ENCODE assay signal across 8 mouse cellular contexts in genomic region chr7:76353469-76353868, GRCm38 (mm10).
DNase-seq lines count a peak whose midpoint lies in the region; ATAC-seq and TF ChIP-seq lines count a peak whose summit lies in the region.

No protein-coding gene starts in this region.

- TF ChIP-seq EP300 in CH12.LX (IDR thresholded peaks at IDR 0.05; ENCODE audit: low read length), result no peak
- TF ChIP-seq EP300 in heart, adult 2 months (IDR thresholded peaks at IDR 0.05; ENCODE audit: insufficient read depth, low read depth, low read length), result no peak

- H3K36me3 ChIP-seq in hindbrain, embryonic 11.5 days (ENCODE audit: control insufficient read depth, insufficient read depth, low read length), result no peaks in the 10 kb centered on the region
- H3K36me3 ChIP-seq in hindbrain, embryonic 14.5 days (replicated peaks; ENCODE audit: control insufficient read depth, insufficient read depth), result no peaks in the 10 kb centered on the region
- no peaks in the 10 kb centered on the region for H3K36me3 ChIP-seq in CH12.LX (replicated peaks in 1 of 2; ENCODE audit: control insufficient read depth in 1 of 2, insufficient read depth in 1 of 2, low read length in 1 of 2)
- H3K36me3 ChIP-seq in heart, adult 2 months (ENCODE audit: control insufficient read depth, insufficient read depth, low read length), result no peaks in the 10 kb centered on the region

- dilution Hi-C loops in CH12.LX (cut with MboI; ENCODE audit: extremely low pct_ligation_motif_present, extremely low pct_unique_long_range_greater_than_20kb, low sequenced_read_pairs), result no loop called here

- peak; percentile 41 for DNase-seq in hindbrain, embryonic 11.5 days (ENCODE audit: low spot score)
- no peak for DNase-seq in hindbrain, embryonic 14.5 days (ENCODE audit: low spot score)
- peak; percentile 17 for DNase-seq in CH12.LX (ENCODE audit: extremely low read depth)
- peak; percentile 38 to 44 for DNase-seq in adrenal gland, postnatal 36 days
- DNase-seq in lung, postnatal 14 days, result peak; percentile 9
- no peak for DNase-seq in frontal cortex, postnatal 14 days (ENCODE audit: low spot score in 2 of 2)
- no peak for DNase-seq in heart, adult 2 months
- no peak for DNase-seq in heart, postnatal 14 days

- no peaks in the 10 kb centered on the region for H3K27me3 ChIP-seq in hindbrain, embryonic 11.5 days (ENCODE audit: control insufficient read depth, insufficient read depth, low read length)
- no peaks in the 10 kb centered on the region for H3K27me3 ChIP-seq in hindbrain, embryonic 14.5 days (ENCODE audit: control insufficient read depth, insufficient read depth, low read length)
- H3K27me3 ChIP-seq in CH12.LX (replicated peaks), result peaks cover 17% of the 10 kb centered on the region
- no peaks in the 10 kb centered on the region for H3K27me3 ChIP-seq in heart, adult 2 months (ENCODE audit: control insufficient read depth, insufficient read depth, low read length)

- no peaks in the 10 kb centered on the region for H3K79me2 ChIP-seq in CH12.LX (replicated peaks; ENCODE audit: control insufficient read depth, extremely low read depth, insufficient read depth, poor library complexity, severe bottlenecking)
- H3K79me2 ChIP-seq in heart, adult 2 months (replicated peaks; ENCODE audit: control insufficient read depth, insufficient read depth, low read length), result no peaks in the 10 kb centered on the region

- no peak overlapping the region for H3K27ac ChIP-seq in hindbrain, embryonic 11.5 days (ENCODE audit: low read depth, low read length)
- no peak overlapping the region for H3K27ac ChIP-seq in hindbrain, embryonic 14.5 days
- H3K27ac ChIP-seq in CH12.LX (ENCODE audit: insufficient read depth, low read depth), result no peak overlapping the region
- H3K27ac ChIP-seq in heart, adult 2 months, result no peak overlapping the region

- no peaks in the 10 kb centered on the region for H3K9me3 ChIP-seq in hindbrain, embryonic 11.5 days (ENCODE audit: control insufficient read depth, low read length)
- H3K9me3 ChIP-seq in hindbrain, embryonic 14.5 days (ENCODE audit: control insufficient read depth, low read length), result no peaks in the 10 kb centered on the region
- H3K9me3 ChIP-seq in CH12.LX (replicated peaks; ENCODE audit: low read length), result no peaks in the 10 kb centered on the region

- H3K9ac ChIP-seq in hindbrain, embryonic 11.5 days (ENCODE audit: low read depth, low read length), result no peak overlapping the region
- no peak overlapping the region for H3K9ac ChIP-seq in hindbrain, embryonic 14.5 days
- H3K9ac ChIP-seq in CH12.LX (ENCODE audit: insufficient read depth, low read depth), result no peak overlapping the region
- no peak overlapping the region for H3K9ac ChIP-seq in heart, adult 2 months (ENCODE audit: low read depth, low read length)

- peak in 1 of 2 experiments; percentile 48; a peak in 3 of 4 replicates for TF ChIP-seq CTCF in CH12.LX (conservative IDR thresholded peaks at IDR 0.05 in 1 of 2, IDR thresholded peaks at IDR 0.05 in 1 of 2; ENCODE audit: low read depth in 2 of 2, low read length in 2 of 2)
- no peak for TF ChIP-seq CTCF in heart, adult 2 months (IDR thresholded peaks at IDR 0.05)

- in situ Hi-C loops in CH12.LX (cut with MboI; ENCODE audit: low pct_ligation_motif_present, low pct_unique_long_range_greater_than_20kb, low sequenced_read_pairs), result loop anchor here (10.0 kb wide), 1 partner anchor 429 kb away; no protein-coding TSS in a partner anchor

- no peak; the same call in 1 of the 2 replicates for TF ChIP-seq RAD21 in CH12.LX (IDR thresholded peaks at IDR 0.05; ENCODE audit: low read depth, low read length)

- 49% methylated on average over 10 of the region's 10 CpGs for WGBS in hindbrain, embryonic 11.5 days
- WGBS in hindbrain, embryonic 14.5 days, result 53% methylated on average over 10 of the region's 10 CpGs
- WGBS in heart, adult 2 months, result 51% methylated on average over 10 of the region's 10 CpGs

- ATAC-seq in hindbrain, embryonic 11.5 days (ENCODE audit: low FRiP score), result no peak
- no peak for ATAC-seq in hindbrain, embryonic 14.5 days (ENCODE audit: low FRiP score)

- TF ChIP-seq POLR2A in CH12.LX (IDR thresholded peaks at IDR 0.05; ENCODE audit: low read depth, low read length), result no peak
- no peak for TF ChIP-seq POLR2A in heart, adult 2 months (IDR thresholded peaks at IDR 0.05; ENCODE audit: insufficient read depth, low read depth, low read length)

- no peak overlapping the region for H3K4me2 ChIP-seq in hindbrain, embryonic 11.5 days (replicated peaks; ENCODE audit: low read depth, low read length)
- no peak overlapping the region for H3K4me2 ChIP-seq in hindbrain, embryonic 14.5 days (replicated peaks)
- no peak overlapping the region for H3K4me2 ChIP-seq in CH12.LX (ENCODE audit: insufficient read depth, low read depth, poor library complexity, severe bottlenecking)

- no peaks in the 10 kb centered on the region for H3K4me1 ChIP-seq in hindbrain, embryonic 11.5 days (replicated peaks; ENCODE audit: control insufficient read depth, insufficient read depth, low read length)
- H3K4me1 ChIP-seq in hindbrain, embryonic 14.5 days (replicated peaks; ENCODE audit: control insufficient read depth, insufficient read depth, low read length), result no peaks in the 10 kb centered on the region
- no peaks in the 10 kb centered on the region for H3K4me1 ChIP-seq in CH12.LX (ENCODE audit: control insufficient read depth in 1 of 2, insufficient read depth in 2 of 2)
- H3K4me1 ChIP-seq in heart, adult 2 months (ENCODE audit: control insufficient read depth, insufficient read depth, low read length), result no peaks in the 10 kb centered on the region

- no peak overlapping the region for H3K4me3 ChIP-seq in hindbrain, embryonic 11.5 days (ENCODE audit: low read depth, low read length)
- H3K4me3 ChIP-seq in hindbrain, embryonic 14.5 days (replicated peaks; ENCODE audit: low read length), result no peak overlapping the region
- H3K4me3 ChIP-seq in CH12.LX (replicated peaks in 1 of 3; ENCODE audit: low read depth in 2 of 3, low read length in 2 of 3, poor library complexity in 1 of 3), result no peak overlapping the region
- no peak overlapping the region for H3K4me3 ChIP-seq in heart, adult 2 months

- intact Hi-C loops in heart, adult 2 months (cut with DNase I), result loop anchor here (5.0 kb wide), 2 partner anchors 426 to 441 kb away; no protein-coding TSS in a partner anchor
- intact Hi-C loops in heart, postnatal 14 days (cut with DNase I), result loop anchor here (5.0 kb wide), 1 partner anchor 441 kb away; no protein-coding TSS in a partner anchor

TF ChIP-seq in CH12.LX, 34 proteins besides CTCF, POLR2A, EP300 and RAD21:
- peak; percentile 34; the same call in 1 of the 2 replicates for TF ChIP-seq SMC3 (IDR thresholded peaks at IDR 0.05; ENCODE audit: low read depth, low read length)
- TF ChIP-seq NRF1 (IDR thresholded peaks at IDR 0.05; ENCODE audit: low read depth, low read length), result no peak

Comparison
In these comparisons a context has a peak if more than half of its experiments do, and no peak if none do; other contexts are left out.
1. DNase-seq: peak in hindbrain, embryonic 11.5 days (single experiment), CH12.LX (single experiment), adrenal gland, postnatal 36 days (2 of 2) and lung, postnatal 14 days (single experiment); none in hindbrain, embryonic 14.5 days (single experiment), frontal cortex, postnatal 14 days (0 of 2), heart, adult 2 months (0 of 2) and heart, postnatal 14 days (0 of 2).